Mouse (Mus musculus) kidney, adult 8-10 months (tissue): ENCODE data around the gene Zfp963.
"Not testable (repeated sequence)": the region's sequence is repeated elsewhere in the genome, so short reads cannot be mapped to it uniquely, and the experiment has no call there.

Source experiments
- DNase-seq, 2 experiments: peaks; one replicate each; pipeline ENCODE4 v3.0.0; 2022

The Zfp963 gene

DNA sequence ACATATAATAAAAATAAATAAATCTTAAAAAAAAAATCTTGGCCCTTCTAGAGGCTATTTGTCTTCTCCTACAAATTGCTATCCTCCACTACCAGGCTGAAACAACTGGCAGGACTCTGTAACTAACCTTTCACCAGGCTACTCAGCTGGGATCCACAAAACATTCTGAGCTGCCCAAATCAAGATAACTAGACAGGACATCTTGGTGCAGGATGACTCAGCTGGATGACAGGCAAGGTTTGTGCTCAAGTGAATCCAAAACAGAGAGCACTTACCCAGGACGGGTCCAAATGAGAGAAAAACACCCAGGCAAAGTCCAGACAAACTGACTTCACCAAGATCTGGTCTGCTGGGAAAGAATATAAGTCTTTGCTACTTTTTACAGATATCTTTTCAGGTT is 14.3 kb downstream of the Zfp963 start:
- no peak for DNase-seq

DNA sequence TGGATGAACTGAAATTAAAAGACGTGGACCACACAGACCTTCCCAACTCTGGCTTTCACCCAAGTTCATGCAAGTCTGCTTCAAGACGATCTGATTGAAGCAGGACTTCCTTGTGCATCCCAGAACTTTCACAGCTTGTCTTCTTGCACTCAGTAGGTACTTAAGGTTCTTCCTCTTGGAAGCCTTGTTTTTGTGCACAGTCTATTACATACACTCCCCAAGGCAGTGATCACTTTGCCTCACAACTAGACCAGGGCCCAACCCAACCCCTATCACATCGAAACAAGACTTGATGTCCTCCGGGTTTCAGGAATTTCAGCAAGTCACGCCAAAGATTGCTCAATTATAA is 32.6 kb downstream of the Zfp963 start:
- DNase-seq = no peak

DNA sequence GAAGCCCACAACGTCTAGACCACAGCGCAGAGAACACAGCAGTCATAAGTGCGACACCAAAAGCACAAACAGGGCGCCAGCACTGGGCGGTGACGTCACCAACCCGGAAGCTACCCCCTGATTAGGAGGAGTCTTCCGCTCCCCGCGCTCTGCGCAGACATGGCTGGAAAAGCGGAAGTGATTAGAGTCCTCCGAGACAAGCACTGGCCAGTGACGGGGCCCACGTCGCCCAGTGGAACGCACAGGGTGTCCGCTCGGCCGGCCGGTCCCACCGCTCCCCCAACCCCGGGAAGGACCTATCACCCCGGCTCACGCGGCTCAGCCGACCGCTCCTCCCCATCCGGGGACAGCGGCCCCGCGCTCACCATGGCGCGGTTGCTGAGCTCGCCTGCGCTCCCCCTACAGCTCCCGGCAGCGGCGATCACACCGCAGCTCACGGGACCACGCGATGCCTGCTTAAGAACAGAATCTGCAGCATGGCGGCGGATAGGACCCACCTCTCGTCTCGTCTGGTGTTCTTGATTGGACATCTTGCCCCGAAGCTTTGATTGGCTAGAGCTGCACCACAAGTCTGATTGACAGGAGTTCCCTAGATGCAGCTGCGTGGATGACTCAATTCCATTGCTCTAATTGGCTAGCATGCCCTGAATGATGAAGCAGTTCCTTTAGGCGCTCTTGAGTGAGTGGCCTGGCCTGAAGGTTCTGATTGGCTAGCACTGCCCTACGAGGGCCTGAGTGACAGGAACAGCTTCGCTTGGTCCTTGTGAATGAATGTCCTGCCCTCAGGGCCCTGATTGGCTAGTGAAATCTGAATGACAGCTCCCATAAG is 33.2 kb downstream of the Zfp963 start:
- DNase-seq = peak; percentile 96 to 100

DNA sequence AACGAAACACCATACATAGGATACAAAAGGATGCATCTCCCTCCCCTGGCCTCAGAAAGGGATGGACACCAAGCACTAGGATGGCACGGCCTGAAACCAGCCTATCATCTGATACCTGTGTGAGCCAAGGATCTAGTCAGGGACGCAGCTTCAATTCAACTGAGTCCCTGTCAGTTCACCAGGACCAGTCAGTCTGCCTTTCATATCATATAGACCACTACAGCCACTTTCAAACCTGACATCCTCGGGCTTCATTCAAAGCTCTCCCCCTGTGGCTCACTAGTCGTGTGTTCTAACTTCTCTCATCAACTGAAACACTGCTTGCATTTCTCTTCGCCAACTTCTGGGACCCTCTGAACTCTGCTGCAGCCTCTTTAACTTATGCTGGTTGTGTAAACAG is 34.4 kb downstream of the Zfp963 start:
- DNase-seq = no peak

DNA sequence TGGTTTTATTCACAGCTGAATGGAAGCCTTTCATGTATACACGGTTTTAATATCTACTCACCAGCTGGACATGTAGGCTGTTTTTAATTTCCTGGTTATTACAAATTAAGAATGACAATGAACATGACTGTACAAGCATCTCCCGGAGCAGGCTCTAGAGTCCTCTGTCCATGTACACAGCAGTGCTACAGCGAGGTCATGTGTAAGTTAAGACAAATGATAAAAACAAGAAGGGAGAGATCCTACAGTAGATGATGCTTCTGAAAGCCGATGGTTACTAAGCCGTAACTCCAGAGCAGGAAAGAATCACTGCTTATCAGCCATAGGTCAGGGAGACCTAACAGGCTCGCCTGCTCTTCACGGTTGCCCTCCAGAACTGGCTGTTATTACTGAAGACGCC is 36.3 kb downstream of the Zfp963 start:
- no peak for DNase-seq

DNA sequence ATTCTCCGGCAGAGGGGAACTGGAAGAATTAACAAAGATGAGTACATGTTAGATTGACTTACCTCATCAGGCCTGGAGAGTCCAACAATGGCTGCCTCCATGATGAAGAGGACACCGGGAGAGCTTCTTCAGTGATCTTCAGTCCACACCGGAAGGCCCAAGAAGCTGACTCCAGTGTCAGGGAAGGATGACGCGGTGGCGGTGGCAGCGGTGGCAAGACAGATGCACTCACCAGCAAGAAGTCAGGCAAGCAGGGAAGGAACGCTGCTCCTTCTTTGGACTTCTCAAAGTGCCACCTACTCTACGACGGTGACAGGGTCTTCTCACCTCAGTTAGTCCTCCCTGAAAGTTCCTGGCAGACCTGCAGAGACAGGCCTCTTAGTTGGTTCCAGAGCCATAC is 39.1 kb downstream of the Zfp963 start, which contains the start of gene Zfp869:
Zfp869 (minus strand) TSS at position 101 of the 400 bp plus-strand sequence.
- DNase-seq = not testable (repeated sequence)

DNA sequence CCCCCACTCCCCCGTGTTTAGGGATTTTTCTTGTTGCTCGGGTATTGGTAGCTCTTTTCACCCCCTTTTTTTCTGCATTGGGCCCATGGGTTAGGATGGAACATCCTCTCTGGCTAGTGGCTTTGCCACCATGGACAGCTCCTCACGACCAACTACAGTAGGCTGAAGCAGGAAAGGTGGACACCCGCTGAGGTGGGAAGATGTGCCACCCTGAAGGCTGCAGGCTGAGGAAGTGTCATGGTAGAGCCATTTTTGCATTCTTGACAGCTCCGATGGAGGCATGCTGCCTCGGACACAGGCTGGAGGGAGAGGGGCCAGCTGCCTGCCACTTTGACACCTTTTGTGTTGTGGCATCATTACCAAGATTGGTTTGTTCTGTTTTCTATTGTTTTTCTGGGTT is 48.0 kb downstream of the Zfp963 start:
- DNase-seq = no peak
